Mouse (Mus musculus): ENCODE measurements around the gene Zfp960. TPM values are rescaled to one million over a fixed set of nuclear protein-coding genes. Genes with fewer than 3 reads are reported as not detected.
"Not testable (repeated sequence)": the region's sequence is repeated elsewhere in the genome, so short reads cannot be mapped to it uniquely, and the experiment has no call there.

The Zfp960 gene
- polyA plus RNA-seq (2015; fragmentation: Nextera tagmentation; extraction: Ambion mirVana): 7.1 and 7.2 TPM in 2 replicates

- Histone ChIP-seq H3K4me2 (replicated peaks; ENCODE audit: low read depth, low read length) (peak within 1 kb of the TSS; percentile 62), H3K4me3 (ENCODE audit: low read length) (peak within 1 kb of the TSS; percentile 65), H3K9ac (replicated peaks; ENCODE audit: low read length) (peak within 1 kb of the TSS; percentile 65), H3K27ac (ENCODE audit: low read length) (peak within 1 kb of the TSS; percentile 25; the same call in 1 of the 2 replicates)
- H3K4me1 ChIP-seq (ENCODE audit: insufficient read depth, low read length); H3K36me3 ChIP-seq (ENCODE audit: insufficient read depth, low read length); H3K9me3 ChIP-seq (ENCODE audit: low read length); H3K27me3 ChIP-seq (ENCODE audit: insufficient read depth, low read length): not testable (repeated sequence)
- WGBS: under 1% methylated on average over 16 of the region's 21 CpGs
- ATAC-seq (ENCODE audit: low FRiP score, low TSS enrichment): peak; percentile 100
Measured at GRCm38 (mm10) chr17:17063628-17064494, at the start of gene Zfp960. Gene Zfp960, plus strand, starts transcription at chr17:17064113.

- peaks cover 26% of the 10 kb centered on the region for H3K9me3 ChIP-seq (ENCODE audit: low read length)
- not testable (repeated sequence) for H3K27me3 ChIP-seq (ENCODE audit: insufficient read depth, low read length); H3K4me1 ChIP-seq (ENCODE audit: insufficient read depth, low read length); H3K9ac ChIP-seq (replicated peaks; ENCODE audit: low read length); H3K36me3 ChIP-seq (ENCODE audit: insufficient read depth, low read length); H3K4me2 ChIP-seq (replicated peaks; ENCODE audit: low read depth, low read length); H3K27ac ChIP-seq (ENCODE audit: low read length); H3K4me3 ChIP-seq (ENCODE audit: low read length); ATAC-seq (ENCODE audit: low FRiP score, low TSS enrichment)
- 92% methylated on average over 2 of the region's 2 CpGs for WGBS
Measured at GRCm38 (mm10) chr17:17018071-17018470, 45.8 kb upstream of the Zfp960 start.

GRCm38 (mm10) chr17:17059566-17059965 lies 4.3 kb upstream of the Zfp960 start:
- not testable (repeated sequence) for H3K27ac ChIP-seq (ENCODE audit: low read length); H3K9me3 ChIP-seq (ENCODE audit: low read length); H3K36me3 ChIP-seq (ENCODE audit: insufficient read depth, low read length); H3K9ac ChIP-seq (replicated peaks; ENCODE audit: low read length); ATAC-seq (ENCODE audit: low FRiP score, low TSS enrichment); H3K4me3 ChIP-seq (ENCODE audit: low read length); H3K27me3 ChIP-seq (ENCODE audit: insufficient read depth, low read length); H3K4me1 ChIP-seq (ENCODE audit: insufficient read depth, low read length); H3K4me2 ChIP-seq (replicated peaks; ENCODE audit: low read depth, low read length)
- 74% methylated on average over 1 of the region's 1 CpGs for WGBS

GRCm38 (mm10) chr17:17120830-17121502 lies 57.1 kb downstream of the Zfp960 start, which contains the start of gene Zfp97:
Gene Zfp97, plus strand, starts transcription at chr17:17121415.
- ATAC-seq (ENCODE audit: low FRiP score, low TSS enrichment): peak; percentile 99
- H3K27me3 ChIP-seq (ENCODE audit: insufficient read depth, low read length); H3K4me3 ChIP-seq (ENCODE audit: low read length); H3K4me1 ChIP-seq (ENCODE audit: insufficient read depth, low read length); H3K9ac ChIP-seq (replicated peaks; ENCODE audit: low read length); H3K9me3 ChIP-seq (ENCODE audit: low read length); H3K4me2 ChIP-seq (replicated peaks; ENCODE audit: low read depth, low read length); H3K27ac ChIP-seq (ENCODE audit: low read length); H3K36me3 ChIP-seq (ENCODE audit: insufficient read depth, low read length): not testable (repeated sequence)
- no CpG with 5 or more reads among the region's 8 CpGs for WGBS

Other genes with a start within 250 kb of the Zfp960 start
- 8.4 and 8.7 TPM in 2 replicates for gene Zfp97, start 57.3 kb downstream of the Zfp960 start, polyA plus RNA-seq (2015; fragmentation: Nextera tagmentation; extraction: Ambion mirVana)